ENCODE assay signal across 11 mouse cellular contexts in the genomic region with DNA sequence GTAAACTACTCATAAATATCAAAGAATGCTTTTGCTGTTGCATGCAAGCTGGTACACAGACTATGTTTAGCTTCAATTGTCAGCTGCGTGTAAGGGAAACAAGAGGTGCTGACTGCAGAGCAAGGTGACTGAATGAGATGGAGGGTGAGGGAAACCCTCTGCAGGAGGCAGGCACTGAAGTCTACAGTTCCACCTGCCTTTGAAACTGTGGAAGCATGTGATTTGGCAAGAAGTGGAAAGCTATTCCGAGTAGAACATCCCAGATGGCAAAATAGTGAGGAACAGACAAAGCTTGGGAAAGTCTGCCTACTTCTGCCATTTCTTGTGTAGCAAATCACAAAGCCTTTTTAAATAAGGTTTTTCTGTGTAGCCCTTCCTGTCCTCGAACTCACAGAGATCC.
DNase-seq lines count a peak whose midpoint lies in the region.
"Had no signal": no experiment of that assay in that cellular context is flagged by ENCODE, and none has a peak within 500 bp of the region (broad histone marks: within the 10 kb centered on the region; RNA-seq: fewer than 3 reads in every experiment).

No protein-coding gene starts in this region.

- DNase-seq in heart, adult 11 months, result peak; percentile 69
- DNase-seq in heart, adult 9 months (ENCODE audit: low spot score in 2 of 2), result no peak
- peak; percentile 25 for DNase-seq in cerebellum, adult 8-10 months
- peak; percentile 49 for DNase-seq in layer of hippocampus, adult 9-10 months (ENCODE audit: low spot score)
- DNase-seq in right cerebral cortex, postnatal 25 days, result peak; percentile 47
- no peak for DNase-seq in urinary bladder, postnatal 25 days (ENCODE audit: low spot score)
- DNase-seq in liver, result no peak
- DNase-seq: adrenal gland, postnatal 14 days; kidney, postnatal 10 days; liver, postnatal 0 days; lung, postnatal 36 days had no signal

Comparison
In these comparisons a context has a peak if more than half of its experiments do, and no peak if none do; other contexts are left out.
1. DNase-seq: peak in heart, adult 11 months (single experiment), cerebellum, adult 8-10 months (single experiment), layer of hippocampus, adult 9-10 months (single experiment) and right cerebral cortex, postnatal 25 days (single experiment); none in heart, adult 9 months (0 of 2), urinary bladder, postnatal 25 days (single experiment) and liver (single experiment).